Mouse (Mus musculus): Measurements from ENCODE around the gene Pdzrn4. TPM values are rescaled to one million over a fixed set of nuclear protein-coding genes. Genes with fewer than 3 reads are reported as not detected.

Gene Pdzrn4
- polyA plus RNA-seq, 1 experiment from 2014 or later = 2.1 TPM

DNA sequence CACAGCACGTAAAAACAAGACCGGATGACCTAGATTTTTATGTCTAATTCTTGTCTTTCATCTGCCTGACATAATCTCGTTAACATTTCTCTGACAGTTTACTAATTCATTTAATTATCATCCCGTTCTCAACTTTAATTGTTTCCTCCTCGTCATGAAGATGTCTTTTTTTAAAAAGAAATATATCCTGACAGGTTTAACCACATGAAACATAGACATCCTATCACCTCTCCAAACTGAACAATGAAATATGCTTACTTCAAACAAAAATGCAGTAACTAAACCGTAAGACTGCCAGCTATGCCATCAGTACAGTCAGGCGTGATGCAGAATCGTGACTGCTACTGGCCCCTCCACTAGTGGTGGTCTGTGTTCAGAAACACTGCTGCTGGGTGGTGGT lies 362.3 kb downstream of the Pdzrn4 start:
- Histone ChIP-seq H3K27ac (ENCODE audit: low read length) (no peak overlapping the region), H3K9ac (ENCODE audit: low read length) (no peak overlapping the region), H3K9me3 (replicated peaks; ENCODE audit: control insufficient read depth, low read length) (no peaks in the 10 kb centered on the region), H3K27me3 (ENCODE audit: control insufficient read depth, insufficient read depth, low read length) (no peaks in the 10 kb centered on the region), H3K4me3 (ENCODE audit: low read length) (no peak overlapping the region), H3K4me1 (ENCODE audit: control insufficient read depth, insufficient read depth, low read length) (no peaks in the 10 kb centered on the region), H3K4me2 (ENCODE audit: low read depth, low read length) (no peak overlapping the region), H3K36me3 (ENCODE audit: control insufficient read depth, insufficient read depth) (no peaks in the 10 kb centered on the region)
- WGBS = 78% methylated on average over 8 of the region's 8 CpGs
- no peak for ATAC-seq (replicated peaks; ENCODE audit: extremely low read depth, insufficient read depth, low FRiP score)

DNA sequence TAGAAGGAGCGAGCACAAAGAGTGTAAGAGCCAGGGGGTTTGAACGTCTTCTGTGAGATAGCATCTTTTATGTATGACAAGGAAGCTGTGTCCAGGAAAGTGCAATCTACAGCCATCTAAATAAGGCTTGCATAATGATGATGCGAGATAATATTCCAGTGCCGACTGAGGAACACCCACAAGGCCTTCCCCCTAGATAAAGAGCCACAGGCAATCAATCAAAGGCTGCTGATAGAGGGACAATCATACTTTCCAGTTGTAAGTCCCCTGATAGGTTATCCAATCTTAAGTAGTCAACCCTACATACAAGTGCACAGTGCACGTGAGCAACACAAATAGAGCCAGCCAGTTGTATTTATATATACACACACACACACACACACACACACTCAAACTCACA lies 366.6 kb downstream of the Pdzrn4 start:
- ATAC-seq (replicated peaks; ENCODE audit: extremely low read depth, insufficient read depth, low FRiP score) = no peak
- H3K4me2 ChIP-seq (ENCODE audit: low read depth, low read length) = no peak overlapping the region
- no peak overlapping the region for H3K4me3 ChIP-seq (ENCODE audit: low read length)
- H3K36me3 ChIP-seq (ENCODE audit: control insufficient read depth, insufficient read depth) = no peaks in the 10 kb centered on the region
- H3K27me3 ChIP-seq (ENCODE audit: control insufficient read depth, insufficient read depth, low read length) = no peaks in the 10 kb centered on the region
- 54% methylated on average over 5 of the region's 5 CpGs for WGBS
- H3K27ac ChIP-seq (ENCODE audit: low read length) = no peak overlapping the region
- no peak overlapping the region for H3K9ac ChIP-seq (ENCODE audit: low read length)
- H3K9me3 ChIP-seq (replicated peaks; ENCODE audit: control insufficient read depth, low read length) = no peaks in the 10 kb centered on the region
- no peaks in the 10 kb centered on the region for H3K4me1 ChIP-seq (ENCODE audit: control insufficient read depth, insufficient read depth, low read length)

DNA sequence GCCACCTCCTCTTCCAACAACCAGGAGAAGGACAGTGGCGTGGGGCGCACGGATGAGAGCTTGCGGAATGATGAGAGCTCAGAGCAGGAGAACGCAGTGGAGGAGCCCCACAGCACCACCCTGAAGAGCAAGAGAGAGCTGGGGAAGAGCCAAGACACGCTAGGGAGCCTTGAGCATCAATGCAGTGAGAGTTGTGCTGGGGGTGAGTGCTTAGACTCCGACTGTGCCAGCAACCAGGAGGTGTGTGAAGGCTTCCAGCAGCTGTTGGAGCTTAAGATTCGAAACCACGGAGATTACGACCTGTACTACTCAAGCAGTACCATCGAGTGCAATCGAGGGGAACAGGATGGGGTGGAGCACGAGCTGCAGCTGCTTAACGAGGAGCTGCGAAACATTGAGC lies 372.9 kb downstream of the Pdzrn4 start:
- Histone ChIP-seq H3K4me3 (ENCODE audit: low read length) (no peak overlapping the region), H3K4me2 (ENCODE audit: low read depth, low read length) (no peak overlapping the region), H3K36me3 (ENCODE audit: control insufficient read depth, insufficient read depth) (no peaks in the 10 kb centered on the region), H3K27me3 (ENCODE audit: control insufficient read depth, insufficient read depth, low read length) (no peaks in the 10 kb centered on the region), H3K27ac (ENCODE audit: low read length) (no peak overlapping the region), H3K9ac (ENCODE audit: low read length) (no peak overlapping the region), H3K4me1 (ENCODE audit: control insufficient read depth, insufficient read depth, low read length) (no peaks in the 10 kb centered on the region), H3K9me3 (replicated peaks; ENCODE audit: control insufficient read depth, low read length) (no peaks in the 10 kb centered on the region)
- no peak for ATAC-seq (replicated peaks; ENCODE audit: extremely low read depth, insufficient read depth, low FRiP score)
- 81% methylated on average over 15 of the region's 15 CpGs for WGBS

DNA sequence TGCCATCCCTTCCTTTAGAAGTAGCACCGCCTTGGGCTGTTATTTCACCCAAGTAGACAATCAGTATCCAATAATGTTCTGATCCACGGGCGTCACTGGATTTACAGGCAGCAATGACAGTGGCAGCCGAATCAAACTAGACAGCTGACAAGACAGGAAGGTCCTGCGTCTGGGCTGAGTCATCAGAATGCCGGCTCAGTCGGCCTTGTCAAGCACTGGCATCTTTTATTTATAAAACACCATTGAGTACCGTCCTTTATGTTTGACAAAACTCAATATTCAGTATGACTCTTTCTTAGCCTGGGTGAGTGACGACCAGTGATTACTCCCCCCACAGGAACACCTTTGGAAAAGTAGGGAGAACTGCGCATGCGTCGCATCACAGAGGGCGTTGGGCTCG lies 391.4 kb downstream of the Pdzrn4 start:
- H3K36me3 ChIP-seq (ENCODE audit: control insufficient read depth, insufficient read depth) = no peaks in the 10 kb centered on the region
- H3K9me3 ChIP-seq (replicated peaks; ENCODE audit: control insufficient read depth, low read length) = no peaks in the 10 kb centered on the region
- H3K9ac ChIP-seq (ENCODE audit: low read length) = no peak overlapping the region
- WGBS = 69% methylated on average over 14 of the region's 14 CpGs
- no peaks in the 10 kb centered on the region for H3K4me1 ChIP-seq (ENCODE audit: control insufficient read depth, insufficient read depth, low read length)
- no peaks in the 10 kb centered on the region for H3K27me3 ChIP-seq (ENCODE audit: control insufficient read depth, insufficient read depth, low read length)
- no peak for ATAC-seq (replicated peaks; ENCODE audit: extremely low read depth, insufficient read depth, low FRiP score)
- H3K27ac ChIP-seq (ENCODE audit: low read length) = no peak overlapping the region
- no peak overlapping the region for H3K4me3 ChIP-seq (ENCODE audit: low read length)
- no peak overlapping the region for H3K4me2 ChIP-seq (ENCODE audit: low read depth, low read length)

DNA sequence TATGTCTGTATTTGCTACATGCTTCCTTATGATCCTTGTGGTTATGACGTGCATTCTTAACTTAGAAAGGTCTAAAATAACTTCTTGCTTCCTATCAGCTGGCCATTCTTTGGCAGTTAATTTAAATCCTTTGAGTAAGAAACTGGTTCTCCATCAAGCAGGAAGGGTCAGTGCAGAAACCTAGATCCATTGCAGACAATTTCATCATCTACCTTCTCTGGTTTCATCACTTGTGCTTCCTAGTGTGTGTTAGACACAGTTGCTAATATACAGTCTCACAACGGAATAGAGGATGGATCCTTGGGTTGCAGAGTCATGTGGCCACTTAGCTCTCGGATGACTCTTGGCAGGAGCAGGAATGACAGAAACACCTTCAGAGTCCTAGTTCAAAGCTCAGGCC lies 397.6 kb downstream of the Pdzrn4 start:
- no peak for ATAC-seq (replicated peaks; ENCODE audit: extremely low read depth, insufficient read depth, low FRiP score)
- Histone ChIP-seq H3K27ac (ENCODE audit: low read length) (no peak overlapping the region), H3K4me1 (ENCODE audit: control insufficient read depth, insufficient read depth, low read length) (no peaks in the 10 kb centered on the region), H3K4me2 (ENCODE audit: low read depth, low read length) (no peak overlapping the region), H3K9me3 (replicated peaks; ENCODE audit: control insufficient read depth, low read length) (no peaks in the 10 kb centered on the region), H3K4me3 (ENCODE audit: low read length) (no peak overlapping the region), H3K9ac (ENCODE audit: low read length) (no peak overlapping the region), H3K27me3 (ENCODE audit: control insufficient read depth, insufficient read depth, low read length) (no peaks in the 10 kb centered on the region), H3K36me3 (ENCODE audit: control insufficient read depth, insufficient read depth) (no peaks in the 10 kb centered on the region)
- 73% methylated on average over 3 of the region's 3 CpGs for WGBS

DNA sequence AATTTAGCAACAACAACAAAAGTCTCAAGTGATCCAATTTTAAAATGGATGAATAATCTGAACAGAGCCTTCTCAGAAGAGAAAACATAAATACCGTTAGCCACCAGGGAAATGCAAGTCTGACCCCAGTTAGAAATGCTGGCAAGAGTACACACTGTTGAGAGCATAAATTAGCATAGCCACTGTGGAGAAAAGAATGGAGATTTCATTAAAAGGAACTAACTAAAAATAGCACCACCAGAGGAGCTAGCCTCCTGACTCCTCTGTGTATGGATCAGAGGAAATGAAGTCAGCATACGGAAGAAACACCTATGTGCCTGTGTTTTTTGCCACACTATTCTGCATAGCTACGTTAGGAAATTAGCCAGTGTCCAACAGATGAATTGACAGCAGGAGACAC lies 409.3 kb downstream of the Pdzrn4 start:
- Histone ChIP-seq H3K27me3 (ENCODE audit: control insufficient read depth, insufficient read depth, low read length) (no peaks in the 10 kb centered on the region), H3K27ac (ENCODE audit: low read length) (no peak overlapping the region), H3K36me3 (ENCODE audit: control insufficient read depth, insufficient read depth) (no peaks in the 10 kb centered on the region), H3K4me1 (ENCODE audit: control insufficient read depth, insufficient read depth, low read length) (no peaks in the 10 kb centered on the region), H3K4me3 (ENCODE audit: low read length) (no peak overlapping the region), H3K9ac (ENCODE audit: low read length) (no peak overlapping the region), H3K4me2 (ENCODE audit: low read depth, low read length) (no peak overlapping the region), H3K9me3 (replicated peaks; ENCODE audit: control insufficient read depth, low read length) (no peaks in the 10 kb centered on the region)
- no peak for ATAC-seq (replicated peaks; ENCODE audit: extremely low read depth, insufficient read depth, low FRiP score)
- WGBS = 45% methylated on average over 3 of the region's 3 CpGs

DNA sequence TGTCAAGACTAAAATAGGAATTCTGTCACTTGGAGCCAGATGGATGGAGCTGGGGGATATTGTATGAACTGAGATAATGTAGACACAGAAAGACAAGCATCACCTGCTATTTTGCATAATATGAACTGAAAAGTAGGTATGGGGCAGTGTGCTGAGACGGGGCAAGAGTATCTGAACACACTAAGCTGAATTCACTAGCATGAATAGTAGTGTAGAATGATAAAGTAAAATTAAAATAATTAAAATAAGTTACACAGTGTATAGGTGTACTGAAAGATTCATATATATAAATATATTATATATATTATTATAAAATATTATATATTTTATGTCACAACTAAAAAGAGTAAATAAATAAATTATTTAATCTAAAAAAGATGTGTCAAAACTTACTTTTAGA lies 409.7 kb downstream of the Pdzrn4 start:
- no peak for ATAC-seq (replicated peaks; ENCODE audit: extremely low read depth, insufficient read depth, low FRiP score)
- no peak overlapping the region for H3K4me3 ChIP-seq (ENCODE audit: low read length)
- no peak overlapping the region for H3K27ac ChIP-seq (ENCODE audit: low read length)
- no peaks in the 10 kb centered on the region for H3K9me3 ChIP-seq (replicated peaks; ENCODE audit: control insufficient read depth, low read length)
- H3K36me3 ChIP-seq (ENCODE audit: control insufficient read depth, insufficient read depth) = no peaks in the 10 kb centered on the region
- H3K4me2 ChIP-seq (ENCODE audit: low read depth, low read length) = no peak overlapping the region
- no peaks in the 10 kb centered on the region for H3K27me3 ChIP-seq (ENCODE audit: control insufficient read depth, insufficient read depth, low read length)
- WGBS = 81% methylated on average over 1 of the region's 1 CpGs
- H3K9ac ChIP-seq (ENCODE audit: low read length) = no peak overlapping the region
- H3K4me1 ChIP-seq (ENCODE audit: control insufficient read depth, insufficient read depth, low read length) = no peaks in the 10 kb centered on the region
